Mouse (Mus musculus): ENCODE measurements around the gene Map4k1.
A peak's percentile ranks its signal among the peaks of the same experiment; 100 is the strongest.

Gene Map4k1

GRCm38 (mm10) chr7:28983141-28983564, 1.3 kb downstream of the Map4k1 start:
- DNase-seq = no peak

DNA sequence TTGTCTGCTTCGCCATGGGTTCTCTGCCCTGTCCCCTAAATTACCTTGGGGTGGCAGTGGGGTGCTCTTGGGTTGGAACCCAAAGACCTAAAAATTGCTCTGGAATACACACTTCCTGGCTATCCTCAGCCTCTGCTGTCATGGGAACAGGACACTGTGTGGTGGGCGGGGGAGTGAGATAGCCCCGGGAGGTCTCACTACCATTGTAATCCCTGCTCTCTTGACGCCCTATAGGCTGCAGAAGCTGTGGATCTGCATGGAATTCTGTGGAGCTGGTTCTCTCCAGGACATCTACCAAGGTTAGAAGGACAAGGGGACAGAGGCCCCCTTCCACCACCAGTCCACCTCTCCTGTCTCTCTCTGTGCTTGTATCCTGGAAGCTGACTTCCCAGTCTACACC, 2.0 kb downstream of the Map4k1 start:
- DNase-seq = no peak

GRCm38 (mm10) chr7:28984452-28984851, 2.6 kb downstream of the Map4k1 start:
- DNase-seq = no peak

- DNase-seq = no peak
Observed at GRCm38 (mm10) chr7:28985207-28985606, 3.4 kb downstream of the Map4k1 start.

GRCm38 (mm10) chr7:28990766-28991273, 9.0 kb downstream of the Map4k1 start:
- DNase-seq = no peak

- DNase-seq = no peak
Observed at GRCm38 (mm10) chr7:28991616-28992015, 9.8 kb downstream of the Map4k1 start.

- no peak for DNase-seq
Observed at GRCm38 (mm10) chr7:28992997-28993396, 11.1 kb downstream of the Map4k1 start.

DNA sequence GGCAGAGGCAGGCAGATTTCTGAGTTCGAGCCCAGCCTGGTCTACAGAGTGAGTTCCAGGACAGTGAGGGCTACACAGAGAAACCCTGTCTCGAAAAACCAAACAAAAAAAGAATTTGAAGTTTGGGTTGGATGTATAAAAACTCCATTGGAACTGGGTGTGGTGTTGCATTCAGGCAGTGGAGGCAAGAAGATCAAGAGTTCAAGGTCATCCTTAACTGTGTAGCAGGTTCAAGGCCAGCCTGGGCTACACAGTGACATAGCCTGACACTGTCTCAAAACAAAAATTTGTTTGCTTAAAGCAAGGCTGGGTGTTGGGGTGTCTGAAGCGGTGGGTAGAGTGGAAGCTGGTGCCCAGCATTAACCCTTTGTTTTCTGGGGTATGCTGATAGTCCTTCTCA, 11.6 kb downstream of the Map4k1 start:
- no peak for DNase-seq

GRCm38 (mm10) chr7:29000651-29001605, 19.1 kb downstream of the Map4k1 start:
- peak; percentile 76 for DNase-seq

- no peak for DNase-seq
Observed at GRCm38 (mm10) chr7:29007224-29008101, 25.6 kb downstream of the Map4k1 start.

GRCm38 (mm10) chr7:29008171-29008570, 26.3 kb downstream of the Map4k1 start:
- DNase-seq = no peak

GRCm38 (mm10) chr7:29008714-29009113, 26.9 kb downstream of the Map4k1 start:
- DNase-seq = no peak

DNA sequence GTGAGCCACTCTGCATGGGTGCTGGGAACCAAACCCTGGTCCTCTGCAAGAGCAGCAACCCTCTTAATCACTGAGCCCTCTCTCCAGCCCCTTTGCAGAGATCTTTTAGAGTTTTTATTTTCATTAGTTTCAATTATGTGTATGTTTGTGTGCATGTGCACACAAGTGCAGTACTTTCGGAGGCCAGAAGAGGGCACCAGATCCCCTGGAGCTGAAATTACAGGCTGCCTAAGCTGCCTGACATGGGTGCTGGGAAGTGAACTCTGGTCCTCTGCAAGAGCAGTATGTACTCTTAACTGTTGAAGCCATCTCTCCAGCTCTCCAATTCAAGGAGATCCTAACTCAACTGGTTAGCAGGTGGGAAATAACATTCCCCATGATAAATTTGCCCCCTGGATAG, 33.1 kb downstream of the Map4k1 start:
- DNase-seq = no peak

DNA sequence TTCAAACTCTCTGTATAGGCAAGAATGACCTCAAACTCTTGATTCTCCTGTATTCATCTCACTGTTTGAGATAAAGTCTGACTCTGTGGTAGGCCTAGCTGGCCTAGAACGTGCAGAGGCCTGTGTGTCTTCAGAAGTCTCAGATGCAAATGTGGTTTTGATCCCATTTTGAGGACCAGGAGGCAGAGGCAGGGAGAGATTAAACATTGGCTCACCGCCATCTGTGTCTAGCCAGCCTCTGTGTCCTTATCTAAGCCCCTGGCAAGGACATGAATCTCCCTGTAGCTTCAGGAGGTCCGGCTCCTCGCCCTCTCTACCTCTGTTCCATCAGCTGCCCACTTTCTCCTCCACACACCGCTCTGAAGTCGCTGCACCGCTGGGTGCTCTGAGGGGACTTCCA, 34.6 kb downstream of the Map4k1 start:
- no peak for DNase-seq

DNA sequence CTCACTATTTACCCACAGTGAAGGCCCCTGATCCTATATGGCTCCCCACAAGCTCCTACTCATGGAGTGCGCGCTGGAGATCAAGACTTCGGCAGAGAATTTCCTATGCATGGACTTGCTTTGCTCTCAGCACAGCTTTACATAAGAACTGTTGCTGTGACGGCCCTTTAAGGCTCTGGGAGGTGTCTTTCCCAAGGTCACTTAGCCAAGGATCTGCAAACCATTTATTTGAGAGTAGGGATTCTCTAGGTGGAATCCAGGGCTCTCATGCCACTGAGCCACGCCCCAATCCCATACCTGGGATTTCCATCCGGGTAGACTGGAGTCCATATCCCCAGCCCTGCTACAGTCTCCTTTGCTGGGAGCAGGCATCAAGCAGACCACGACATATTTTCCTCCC, 35.4 kb downstream of the Map4k1 start:
- no peak for DNase-seq

DNA sequence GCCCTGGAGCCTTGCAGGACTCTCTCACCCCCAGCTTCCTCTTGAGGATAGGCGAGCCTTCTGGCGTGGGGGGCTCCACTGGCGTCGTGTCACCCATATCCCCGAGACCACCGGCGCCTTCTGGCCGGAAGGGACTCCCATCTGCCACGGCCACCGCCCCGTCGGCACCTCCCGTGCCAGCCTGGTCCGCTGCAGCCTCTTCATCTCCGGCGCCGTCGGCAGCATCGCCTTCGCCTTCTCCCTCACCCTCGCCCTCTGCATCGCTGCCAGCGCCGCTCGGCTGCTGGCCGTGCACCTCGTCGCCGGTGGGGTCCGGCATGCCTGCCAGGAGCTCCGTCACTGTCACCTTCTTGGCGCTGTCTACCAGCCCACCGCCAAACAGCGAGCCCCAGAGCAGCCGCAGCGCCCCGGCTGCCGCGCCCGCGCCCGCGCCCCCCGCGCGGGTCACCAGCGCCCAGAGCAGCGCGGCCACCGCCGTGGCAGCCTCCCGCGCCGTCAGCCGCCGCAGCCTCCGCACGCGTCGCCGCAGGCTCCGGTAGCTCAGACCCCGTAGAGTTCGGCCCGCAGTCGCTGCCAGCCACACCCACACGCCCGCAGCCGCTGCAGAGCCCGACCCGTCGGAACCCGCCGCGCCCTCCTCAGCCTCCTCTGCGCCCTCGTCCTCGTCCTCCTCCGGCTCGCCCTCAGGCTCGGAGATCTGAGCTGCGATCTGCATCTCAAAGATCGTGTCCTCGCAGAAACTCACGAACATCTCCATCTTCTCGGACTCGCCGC, 37.8 kb downstream of the Map4k1 start:
- no peak for DNase-seq

DNA sequence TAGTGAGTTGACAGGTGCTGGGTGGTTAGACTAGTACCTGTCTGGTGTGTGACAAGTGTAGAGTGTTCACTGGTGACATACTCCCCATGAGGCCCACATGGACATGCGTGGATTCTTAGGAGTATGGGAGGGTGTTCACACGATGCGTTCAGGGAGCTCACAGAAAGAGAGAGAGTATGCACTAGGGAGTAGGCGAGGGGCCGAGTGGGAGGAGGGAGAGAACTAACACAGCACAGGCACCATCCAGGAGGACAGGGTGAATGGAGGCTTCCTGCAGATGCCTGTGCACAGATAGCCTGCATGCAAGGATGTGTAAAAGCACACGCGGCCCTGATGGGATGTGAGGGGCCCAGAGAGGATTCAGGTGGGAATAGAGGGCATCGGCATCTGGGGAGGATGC, 40.6 kb downstream of the Map4k1 start:
- DNase-seq = no peak

GRCm38 (mm10) chr7:29023514-29023913, 41.7 kb downstream of the Map4k1 start:
- no peak for DNase-seq

DNA sequence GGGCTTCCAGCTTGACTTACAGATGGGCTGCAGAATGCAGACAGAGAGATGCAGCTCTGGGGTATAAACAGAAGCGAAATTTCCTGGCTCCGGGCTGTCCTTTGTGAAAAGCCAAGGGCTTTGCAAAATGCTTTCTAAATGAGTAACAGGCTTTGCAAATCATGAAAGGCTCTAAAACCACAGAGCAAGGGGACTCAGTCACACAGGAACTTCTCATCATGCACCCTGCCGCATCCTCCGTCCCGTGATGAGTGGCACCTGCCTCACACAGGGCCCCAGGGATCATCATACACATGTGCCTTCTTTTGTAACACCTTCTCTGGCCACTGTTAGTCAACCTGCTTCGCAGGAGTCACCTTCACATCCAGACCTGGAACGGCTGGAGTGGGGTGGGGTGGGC, 43.7 kb downstream of the Map4k1 start:
- DNase-seq = no peak

DNA sequence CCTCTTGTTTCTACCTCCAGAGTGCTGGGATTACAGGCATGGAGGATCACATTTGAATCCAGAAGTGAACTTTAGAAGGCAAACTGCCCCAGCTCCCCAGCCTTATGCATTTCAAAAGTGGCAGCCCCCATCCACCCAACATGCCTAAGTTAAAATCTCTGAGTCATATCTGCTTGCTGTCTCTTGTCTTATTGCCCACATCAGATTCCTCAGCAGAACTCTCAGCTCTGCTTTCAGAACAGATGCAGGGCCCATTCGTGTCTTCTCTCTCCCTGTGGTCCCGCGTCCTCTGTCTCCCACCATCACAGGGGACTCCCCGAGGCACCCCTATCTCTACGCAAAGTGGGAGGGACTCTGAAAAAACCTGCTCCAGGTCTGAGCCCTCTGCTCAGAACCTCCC, 44.3 kb downstream of the Map4k1 start:
- no peak for DNase-seq

- DNase-seq = no peak
Observed at GRCm38 (mm10) chr7:29026811-29027210, 45.0 kb downstream of the Map4k1 start.

GRCm38 (mm10) chr7:29028761-29029160, 46.9 kb downstream of the Map4k1 start:
- DNase-seq = no peak

Data from lung, postnatal 14 days (tissue).